Mouse (Mus musculus) brown adipose tissue, adult 24 weeks (tissue): Measurements from ENCODE around the gene Pmfbp1. TPM values are rescaled to one million over a fixed set of nuclear protein-coding genes. Genes with fewer than 3 reads are reported as not detected.

Experiments
- polyA plus RNA-seq: library from polyadenylated mRNA; stranded (reverse); fragments of >200 nt; gene quantifications from 2 replicates; pipeline ENCODE4 v1.2.4, GENCODE M21; 2012; ENCODE audit not compliant: missing spikeins, insufficient read depth, insufficient read length

Pmfbp1 gene
- polyA plus RNA-seq, 1 experiment, result not detected

Other genes starting within 250 kb of the Pmfbp1 start
- 10.5 and 11.9 TPM in 2 replicates for gene Dhx38, start 71.8 kb downstream of the Pmfbp1 start, polyA plus RNA-seq
- 21.2 and 29.4 TPM in 2 replicates for gene Txnl4b, start 71.9 kb downstream of the Pmfbp1 start, polyA plus RNA-seq
- 699 and 1,976 TPM in 2 replicates for gene Hp, start 85.1 kb downstream of the Pmfbp1 start, polyA plus RNA-seq
- gene Dhodh, start 114.6 kb downstream of the Pmfbp1 start, polyA plus RNA-seq, result 13.2 and 21.7 TPM in 2 replicates
- gene Pkd1l3, start 120.5 kb downstream of the Pmfbp1 start, polyA plus RNA-seq, result 0.40 TPM in 1 of 2 replicates, not detected in the other
- 36.1 and 57.8 TPM in 2 replicates for gene Ist1, start 199.2 kb downstream of the Pmfbp1 start, polyA plus RNA-seq
- 1.3 and 3.2 TPM in 2 replicates for gene Zfp821, start 211.5 kb downstream of the Pmfbp1 start, polyA plus RNA-seq
- gene Atxn1l, start 243.7 kb downstream of the Pmfbp1 start, polyA plus RNA-seq, result 13.2 and 13.9 TPM in 2 replicates